Mouse (Mus musculus) heart, embryonic 14.5 days (tissue): ENCODE measurements around the gene Car10. TPM values are rescaled to one million over a fixed set of nuclear protein-coding genes. Genes with fewer than 3 reads are reported as not detected.
A peak's percentile ranks its signal among the peaks of the same experiment; 100 is the strongest.

Experiments
- ATAC-seq: fragments of 200-750 bp; cut with Nextera tagmentation; 2 replicates; pipeline ENCODE4 v1.8.0; 2017; ENCODE audit warnings: low read depth, moderate TSS enrichment; ENCODE audit not compliant: insufficient number of reproducible peaks, insufficient read depth, low FRiP score
- H3K27ac ChIP-seq, 2 experiments: fragments of 200-500 bp in 1 of 2; fragments of 300-500 bp in 1 of 2; sonication (generic) in 1 of 2; replicated peaks in 1 of 2; 2 replicates each; pipeline ENCODE4 v1.5.1; 2012 to 2014; ENCODE audit warnings: low read depth in 2 of 2, low read length in 2 of 2, control low read depth in 1 of 2, mild to moderate bottlenecking in 1 of 2, mixed read lengths in 1 of 2; ENCODE audit not compliant: control insufficient read depth in 1 of 2, insufficient read depth in 1 of 2
- H3K27me3 ChIP-seq: fragments of 300-500 bp; sonication (generic); 2 replicates; pipeline ENCODE4 v1.6.1; 2014; ENCODE audit warnings: mild to moderate bottlenecking, low read length, control low read depth; ENCODE audit not compliant: control insufficient read depth, insufficient read depth
- H3K36me3 ChIP-seq: fragments of 300-500 bp; sonication (generic); 2 replicates; pipeline ENCODE4 v1.6.1; 2014; ENCODE audit warnings: mild to moderate bottlenecking, control low read depth, low read length, mixed read lengths; ENCODE audit not compliant: control insufficient read depth, insufficient read depth
- H3K4me1 ChIP-seq, 2 experiments: fragments of 200-500 bp in 1 of 2; fragments of 300-500 bp in 1 of 2; sonication (generic) in 1 of 2; 2 replicates each; pipeline ENCODE4 v1.6.1; 2012 to 2014; ENCODE audit warnings: low read length in 2 of 2, control low read depth in 1 of 2, mixed read lengths in 1 of 2; ENCODE audit not compliant: control insufficient read depth in 2 of 2, insufficient read depth in 2 of 2
- H3K4me2 ChIP-seq: fragments of 300-500 bp; sonication (generic); 2 replicates; pipeline ENCODE4 v1.6.1; 2014; ENCODE audit warnings: mild to moderate bottlenecking, low read length
- H3K4me3 ChIP-seq, 2 experiments: fragments of 200-500 bp in 1 of 2; fragments of 300-500 bp in 1 of 2; sonication (generic) in 1 of 2; 2 replicates each; pipeline ENCODE4 v1.5.1; 2012 to 2014; ENCODE audit warnings: low read length in 2 of 2, mild to moderate bottlenecking in 2 of 2, control low read depth in 1 of 2, low read depth in 1 of 2, moderate library complexity in 1 of 2; ENCODE audit not compliant: control insufficient read depth in 1 of 2, insufficient read depth in 1 of 2
- H3K9ac ChIP-seq: fragments of 300-500 bp; sonication (generic); 2 replicates; pipeline ENCODE4 v1.6.1; 2014; ENCODE audit warnings: mild to moderate bottlenecking, low read length
- H3K9me3 ChIP-seq: fragments of 300-500 bp; sonication (generic); 2 replicates; pipeline ENCODE4 v1.6.1; 2016; ENCODE audit warnings: low read length, control low read depth; ENCODE audit not compliant: control insufficient read depth
- WGBS: fragments of 180-500 bp; shearing (Covaris S2); extraction: QIAGEN DNeasy Blood & Tissue Kit; methylation state at CpG from one replicate; pipeline ENCODE4 v1.1.7; 2014; 5-methylcytosine and 5-hydroxymethylcytosine counted together
- polyA plus RNA-seq: library from polyadenylated mRNA; unstranded; fragments of >200 nt; fragmentation: Nextera tagmentation; extraction: Ambion mirVana; gene quantifications from 2 replicates; pipeline ENCODE4 v1.2.1, GENCODE M21; 2014

Car10 gene
- polyA plus RNA-seq, 1 experiment from 2014 or later: not detected

DNA sequence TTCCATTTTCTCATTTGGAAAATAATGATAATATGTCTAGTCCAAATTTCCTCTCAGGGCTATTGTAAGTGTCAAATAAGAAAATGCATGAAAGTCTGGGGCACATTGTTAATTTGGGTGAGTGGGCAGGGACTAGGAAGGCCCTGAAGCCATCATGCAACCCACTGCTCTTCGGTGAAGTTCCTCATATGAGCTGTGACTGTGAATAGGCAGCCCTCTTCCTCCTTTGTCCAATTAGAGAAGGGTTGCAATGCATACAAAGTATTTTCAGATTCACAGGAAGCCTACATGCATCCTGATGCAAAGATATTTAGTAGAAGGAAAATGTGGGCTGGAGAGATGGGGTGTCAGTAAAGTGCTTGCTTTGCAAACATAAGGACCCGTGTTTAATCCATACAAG lies 419.1 kb downstream of the Car10 start:
- Histone ChIP-seq H3K36me3 (no peaks in the 10 kb centered on the region), H3K9ac (no peak overlapping the region), H3K27ac (no peak overlapping the region), H3K27me3 (no peaks in the 10 kb centered on the region), H3K4me2 (no peak overlapping the region), H3K9me3 (no peaks in the 10 kb centered on the region), H3K4me3 (no peak overlapping the region), H3K4me1 (no peaks in the 10 kb centered on the region)
- ATAC-seq: no peak
- WGBS: 75% methylated on average over 2 of the region's 2 CpGs

DNA sequence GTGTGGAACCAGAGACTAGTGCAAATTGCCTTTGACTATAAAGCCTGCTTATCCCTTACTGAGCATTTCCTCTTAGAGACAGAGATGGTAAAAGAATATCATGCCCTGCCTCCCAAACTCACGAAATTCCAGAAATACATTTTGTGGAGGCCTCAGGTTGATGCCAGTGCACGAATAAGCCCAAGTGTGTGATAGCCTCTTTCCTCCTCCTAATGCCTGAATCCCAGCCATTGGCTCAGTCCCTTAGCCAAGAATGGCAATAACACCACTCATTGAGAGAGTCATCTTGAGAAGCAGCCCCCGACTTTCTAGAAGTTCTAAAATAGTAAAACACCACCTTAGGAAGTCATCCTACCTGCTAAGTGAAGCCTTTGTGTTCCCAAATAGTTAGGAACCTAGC lies 424.7 kb downstream of the Car10 start:
- H3K4me3 ChIP-seq: no peak overlapping the region
- H3K9me3 ChIP-seq: no peaks in the 10 kb centered on the region
- H3K36me3 ChIP-seq: no peaks in the 10 kb centered on the region
- H3K4me1 ChIP-seq: no peaks in the 10 kb centered on the region
- no peak overlapping the region for H3K27ac ChIP-seq
- 65% methylated on average over 3 of the region's 3 CpGs for WGBS
- H3K9ac ChIP-seq: no peak overlapping the region
- ATAC-seq: no peak
- no peaks in the 10 kb centered on the region for H3K27me3 ChIP-seq
- no peak overlapping the region for H3K4me2 ChIP-seq

DNA sequence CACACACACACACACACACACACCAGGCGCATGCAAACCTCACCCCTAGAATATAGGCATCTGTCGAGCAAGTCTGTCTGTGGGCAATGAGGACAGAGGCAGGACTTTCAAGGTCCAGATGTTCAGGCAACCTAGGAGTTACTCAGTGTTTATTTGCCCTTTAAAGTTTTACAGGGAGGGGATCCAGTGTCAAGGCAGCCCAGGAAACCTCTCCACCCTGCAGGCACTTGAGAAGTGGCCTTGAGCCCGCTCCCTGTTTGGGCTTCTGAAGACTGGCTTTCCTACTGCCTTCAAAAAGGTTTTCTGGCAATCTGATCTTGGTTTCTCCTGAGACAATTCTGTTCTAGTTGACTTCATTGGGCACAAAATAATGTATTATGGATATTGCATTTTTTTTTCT lies 428.1 kb downstream of the Car10 start:
- no peak for ATAC-seq
- Histone ChIP-seq H3K36me3 (no peaks in the 10 kb centered on the region), H3K9ac (no peak overlapping the region), H3K27me3 (no peaks in the 10 kb centered on the region), H3K4me3 (no peak overlapping the region), H3K4me1 (no peaks in the 10 kb centered on the region), H3K27ac (no peak overlapping the region), H3K9me3 (no peaks in the 10 kb centered on the region), H3K4me2 (no peak overlapping the region)
- 67% methylated on average over 3 of the region's 3 CpGs for WGBS

DNA sequence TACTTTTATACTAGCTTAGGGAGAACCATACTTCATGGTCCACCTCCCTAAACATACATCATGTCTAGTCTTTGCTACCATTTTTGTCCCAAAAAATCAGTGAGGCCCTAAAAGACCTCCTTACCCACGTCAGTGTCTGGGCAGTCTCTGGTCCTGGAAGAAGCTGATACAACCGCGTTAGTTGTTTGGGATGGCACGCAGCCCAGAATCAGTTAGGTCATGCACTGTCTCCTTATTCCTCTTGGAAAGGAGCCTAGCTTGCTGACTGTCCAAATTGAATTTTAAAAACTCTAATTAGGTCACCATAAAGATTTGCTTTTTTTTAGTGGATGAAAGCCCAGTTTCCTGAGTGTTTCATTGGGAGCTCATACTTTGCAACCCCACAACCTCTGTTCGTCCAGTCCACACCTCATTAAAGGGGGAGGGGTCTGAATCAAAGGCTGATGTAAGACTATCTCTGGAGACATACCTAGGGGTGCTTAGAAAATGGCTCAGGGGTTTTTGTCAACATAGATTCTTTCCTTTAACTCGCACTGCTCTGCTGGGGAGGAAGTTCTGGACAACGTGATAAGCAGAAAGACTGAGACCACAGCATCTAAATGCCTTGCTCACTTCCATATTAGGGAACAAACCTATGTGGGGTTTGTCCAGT lies 433.3 kb downstream of the Car10 start:
- Histone ChIP-seq H3K4me2 (no peak overlapping the region), H3K4me3 (no peak overlapping the region), H3K4me1 (no peaks in the 10 kb centered on the region; a peak in 1 of 4 replicates), H3K9me3 (no peaks in the 10 kb centered on the region), H3K27ac (peak overlapping the region in 1 of 2 experiments; percentile 34; a peak in 2 of 4 replicates), H3K36me3 (no peaks in the 10 kb centered on the region), H3K9ac (no peak overlapping the region), H3K27me3 (no peaks in the 10 kb centered on the region)
- WGBS: 38% methylated on average over 7 of the region's 7 CpGs
- peak; percentile 73 for ATAC-seq

DNA sequence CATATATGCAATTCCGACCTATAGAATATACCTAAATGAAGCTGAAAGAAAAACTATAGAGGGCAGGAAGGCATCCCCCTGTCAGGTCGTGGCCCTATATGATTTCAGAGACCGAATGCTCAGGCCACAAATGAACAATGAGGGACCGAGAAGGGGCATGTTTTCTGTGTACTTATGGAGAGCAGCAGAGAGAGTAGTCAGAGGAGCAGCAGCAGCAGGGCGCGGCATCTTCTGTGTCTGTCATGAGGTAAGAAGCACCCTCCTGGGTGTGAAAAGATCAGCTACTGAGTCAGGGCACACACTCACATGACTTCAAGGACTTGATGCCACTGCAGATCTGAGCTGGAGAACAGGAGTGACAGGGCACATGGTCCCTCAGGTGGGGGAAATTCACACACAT lies 438.4 kb downstream of the Car10 start:
- Histone ChIP-seq H3K4me3 (no peak overlapping the region), H3K4me1 (no peaks in the 10 kb centered on the region; a peak in 1 of 4 replicates), H3K27me3 (no peaks in the 10 kb centered on the region), H3K36me3 (no peaks in the 10 kb centered on the region), H3K9me3 (no peaks in the 10 kb centered on the region), H3K4me2 (no peak overlapping the region), H3K27ac (no peak overlapping the region), H3K9ac (no peak overlapping the region)
- 76% methylated on average over 6 of the region's 6 CpGs for WGBS
- no peak for ATAC-seq

DNA sequence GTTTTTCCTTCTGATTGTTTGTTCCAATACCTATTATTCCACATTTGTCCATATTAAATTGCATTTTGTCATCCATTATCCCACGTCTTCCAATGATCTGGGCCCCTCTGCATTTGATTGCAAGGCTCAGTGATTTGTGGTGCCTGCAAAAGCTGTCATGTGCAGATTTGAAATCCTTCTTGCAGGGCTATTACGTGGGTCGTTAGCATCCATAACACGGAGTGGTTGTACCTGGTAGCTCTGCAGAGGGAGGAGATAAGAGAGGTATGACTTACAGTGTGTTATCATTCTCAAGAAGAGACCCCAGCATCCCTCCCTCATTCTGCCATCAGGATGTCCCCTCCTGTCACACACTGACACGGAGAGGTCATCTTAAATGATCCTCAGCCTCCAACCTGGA lies 451.1 kb downstream of the Car10 start:
- 36% methylated on average over 5 of the region's 5 CpGs for WGBS
- no peak for ATAC-seq

DNA sequence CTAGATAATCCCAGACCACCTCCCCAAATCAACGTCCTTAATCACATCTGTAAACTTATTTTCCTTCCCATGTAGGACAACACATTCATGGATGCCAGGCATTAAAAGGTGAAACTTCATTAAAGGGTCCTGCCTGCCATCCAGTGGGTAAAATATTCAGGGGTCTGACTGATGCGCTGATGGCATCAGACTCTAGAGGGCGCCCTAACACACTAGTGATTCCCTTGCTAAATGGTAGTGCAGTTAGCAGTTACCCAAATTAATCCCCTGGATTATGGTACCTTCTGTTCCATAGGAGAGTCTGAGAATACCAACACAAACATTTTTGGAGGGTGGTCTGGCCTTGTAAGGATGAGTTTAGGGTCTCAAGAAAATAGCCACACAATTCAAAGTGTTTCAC lies 453.1 kb downstream of the Car10 start:
- no peak overlapping the region for H3K27ac ChIP-seq
- no peaks in the 10 kb centered on the region for H3K9me3 ChIP-seq
- ATAC-seq: no peak
- H3K36me3 ChIP-seq: no peaks in the 10 kb centered on the region
- no peak overlapping the region for H3K9ac ChIP-seq
- no peak overlapping the region for H3K4me2 ChIP-seq
- no peak overlapping the region for H3K4me3 ChIP-seq
- 4% methylated on average over 3 of the region's 3 CpGs for WGBS
- H3K4me1 ChIP-seq: no peaks in the 10 kb centered on the region
- H3K27me3 ChIP-seq: no peaks in the 10 kb centered on the region

More for the DNA sequence above, 451.1 kb downstream of the Car10 start:
- no peaks in the 10 kb centered on the region for H3K4me1 ChIP-seq
- no peak overlapping the region for H3K9ac ChIP-seq
- no peaks in the 10 kb centered on the region for H3K36me3 ChIP-seq
- no peaks in the 10 kb centered on the region for H3K27me3 ChIP-seq
- H3K4me3 ChIP-seq: no peak overlapping the region
- no peaks in the 10 kb centered on the region for H3K9me3 ChIP-seq
- no peak overlapping the region for H3K27ac ChIP-seq
- H3K4me2 ChIP-seq: no peak overlapping the region

DNA sequence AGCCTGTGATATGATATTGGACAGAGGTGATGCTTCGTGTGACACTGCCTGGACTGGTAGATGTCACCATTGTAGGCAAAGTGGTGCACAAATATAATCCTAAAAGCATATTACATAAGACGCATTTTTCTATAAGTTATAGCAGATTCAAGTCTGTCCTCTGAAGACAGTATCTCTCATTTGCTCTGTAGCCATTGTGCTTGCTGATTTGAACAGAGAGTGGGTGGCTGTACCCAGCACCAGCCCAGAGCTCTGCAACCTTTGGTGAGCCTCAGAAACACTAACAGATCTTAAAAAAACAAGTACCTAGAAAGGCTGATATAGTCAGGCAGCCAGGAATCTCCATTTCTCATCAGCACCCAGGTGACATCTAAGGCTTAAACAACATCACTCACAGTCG lies 461.3 kb downstream of the Car10 start:
- 74% methylated on average over 3 of the region's 3 CpGs for WGBS
- Histone ChIP-seq H3K4me3 (no peak overlapping the region), H3K4me1 (peaks cover 4 to 6% of the 10 kb centered on the region in 2 experiments; a peak in 3 of 4 replicates), H3K36me3 (no peaks in the 10 kb centered on the region), H3K27ac (no peak overlapping the region), H3K4me2 (no peak overlapping the region), H3K27me3 (no peaks in the 10 kb centered on the region; the same call in 1 of the 2 replicates), H3K9ac (no peak overlapping the region), H3K9me3 (no peaks in the 10 kb centered on the region)
- no peak for ATAC-seq
